Mouse (Mus musculus): ENCODE data around the gene Zpbp2.

- TF ChIP-seq POLR2A (IDR thresholded peaks at IDR 0.05; ENCODE audit: insufficient read depth, low read depth, low read length) (no peak), CTCF (IDR thresholded peaks at IDR 0.05; ENCODE audit: insufficient read depth, low read depth, low read length) (no peak)
These were observed 18.6 kb downstream of the Zpbp2 start for GRCm38 (mm10) chr11:98569461-98569860.
